Mouse (Mus musculus) neural tube, embryonic 13.5 days (tissue): ENCODE measurements at regions not wholly inside any gene's neighbourhood (a gene's known extent, or its start where the extent isn't known, plus 50 kb on each side); places are given as distances from the start of the nearest gene placed in this dataset.

Experiments used
- ATAC-seq: fragments of 200-750 bp; cut with Nextera tagmentation; 2 replicates; pipeline ENCODE4 v1.8.0; 2017; ENCODE audit warnings: low read depth, mild to moderate bottlenecking, moderate TSS enrichment, moderate library complexity
- H3K27ac ChIP-seq: fragments of 300-500 bp; sonication (generic); replicated peaks from 2 replicates; pipeline ENCODE4 v1.5.1; 2015; ENCODE audit warnings: moderate library complexity, mild to moderate bottlenecking, inconsistent platforms
- H3K27me3 ChIP-seq: fragments of 300-500 bp; sonication (generic); 2 replicates; pipeline ENCODE4 v1.6.1; 2015; ENCODE audit warnings: mild to moderate bottlenecking, inconsistent platforms
- H3K36me3 ChIP-seq: fragments of 300-500 bp; sonication (generic); 2 replicates; pipeline ENCODE4 v1.6.1; 2015; ENCODE audit warnings: mild to moderate bottlenecking, inconsistent platforms
- H3K4me1 ChIP-seq: fragments of 300-500 bp; sonication (generic); replicated peaks from 2 replicates; pipeline ENCODE4 v1.6.1; 2015; ENCODE audit warnings: inconsistent platforms
- H3K4me2 ChIP-seq: fragments of 300-500 bp; sonication (generic); 2 replicates; pipeline ENCODE4 v1.6.1; 2015; ENCODE audit warnings: inconsistent platforms, mild to moderate bottlenecking, moderate library complexity
- H3K4me3 ChIP-seq: fragments of 300-500 bp; sonication (generic); 2 replicates; pipeline ENCODE4 v1.5.1; 2015; ENCODE audit warnings: mild to moderate bottlenecking, inconsistent platforms
- H3K9ac ChIP-seq: fragments of 300-500 bp; sonication (generic); 2 replicates; pipeline ENCODE4 v1.6.1; 2015; ENCODE audit warnings: moderate library complexity, mild to moderate bottlenecking, inconsistent platforms
- H3K9me3 ChIP-seq: fragments of 300-500 bp; sonication (generic); 2 replicates; pipeline ENCODE4 v1.6.1; 2016; ENCODE audit warnings: inconsistent platforms
- WGBS: fragments of 180-500 bp; shearing (Covaris S2); methylation state at CpG from one replicate; pipeline ENCODE4 v1.1.7; 2015; 5-methylcytosine and 5-hydroxymethylcytosine counted together

DNA sequence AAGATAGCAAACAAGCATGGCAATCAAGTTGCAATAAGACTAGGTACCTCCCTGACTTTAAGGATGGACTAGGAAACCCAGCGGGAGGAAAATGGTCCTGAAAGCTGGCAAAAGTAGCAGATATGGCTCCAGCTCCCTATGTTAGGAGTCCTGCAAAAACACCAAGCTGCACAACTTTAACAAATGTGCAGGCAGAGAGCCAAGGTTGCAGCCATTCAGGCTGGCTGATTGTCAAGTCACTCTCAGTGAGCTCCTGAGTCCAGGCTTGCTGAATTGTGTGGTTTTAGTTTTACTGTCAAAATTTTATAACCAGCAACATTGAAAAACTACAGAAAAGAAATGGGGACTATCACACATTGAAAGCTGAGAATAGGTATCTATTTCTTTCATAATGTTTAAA is 1122.8 kb upstream of the Slc10a2 start:
- ATAC-seq: no peak
- H3K27me3 ChIP-seq: no peaks in the 10 kb centered on the region
- 86% methylated on average over 1 of the region's 1 CpGs for WGBS

DNA sequence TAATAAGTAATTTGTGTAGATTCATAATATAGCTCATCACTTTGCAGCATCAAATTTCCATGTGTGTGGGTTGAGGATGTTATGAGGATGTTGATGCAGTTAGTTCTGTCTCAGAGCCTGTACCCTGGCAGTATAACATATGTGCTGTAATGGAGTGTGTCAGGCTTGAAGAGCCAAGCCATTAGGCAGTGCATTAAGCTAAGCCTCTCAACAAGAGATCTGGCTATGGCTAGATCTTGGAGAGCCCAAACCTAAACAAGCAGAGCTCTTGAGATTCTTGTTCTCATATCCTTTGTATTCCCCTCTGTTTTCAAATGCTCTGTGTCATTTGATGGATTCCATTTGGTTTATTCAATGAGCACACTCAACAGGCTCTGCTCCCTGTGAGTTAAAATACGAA is 1120.0 kb upstream of the Slc10a2 start:
- ATAC-seq: no peak
- Histone ChIP-seq H3K27me3 (no peaks in the 10 kb centered on the region), H3K4me1 (no peaks in the 10 kb centered on the region), H3K27ac (no peak overlapping the region), H3K4me3 (no peak overlapping the region), H3K9me3 (no peaks in the 10 kb centered on the region), H3K36me3 (no peaks in the 10 kb centered on the region), H3K4me2 (no peak overlapping the region), H3K9ac (no peak overlapping the region)
- 91% methylated on average over 1 of the region's 1 CpGs for WGBS

More for the DNA sequence above, 1122.8 kb upstream of the Slc10a2 start:
- no peaks in the 10 kb centered on the region for H3K36me3 ChIP-seq
- no peak overlapping the region for H3K4me3 ChIP-seq
- no peaks in the 10 kb centered on the region for H3K4me1 ChIP-seq
- H3K9ac ChIP-seq: no peak overlapping the region
- no peak overlapping the region for H3K27ac ChIP-seq
- no peak overlapping the region for H3K4me2 ChIP-seq
- H3K9me3 ChIP-seq: no peaks in the 10 kb centered on the region

DNA sequence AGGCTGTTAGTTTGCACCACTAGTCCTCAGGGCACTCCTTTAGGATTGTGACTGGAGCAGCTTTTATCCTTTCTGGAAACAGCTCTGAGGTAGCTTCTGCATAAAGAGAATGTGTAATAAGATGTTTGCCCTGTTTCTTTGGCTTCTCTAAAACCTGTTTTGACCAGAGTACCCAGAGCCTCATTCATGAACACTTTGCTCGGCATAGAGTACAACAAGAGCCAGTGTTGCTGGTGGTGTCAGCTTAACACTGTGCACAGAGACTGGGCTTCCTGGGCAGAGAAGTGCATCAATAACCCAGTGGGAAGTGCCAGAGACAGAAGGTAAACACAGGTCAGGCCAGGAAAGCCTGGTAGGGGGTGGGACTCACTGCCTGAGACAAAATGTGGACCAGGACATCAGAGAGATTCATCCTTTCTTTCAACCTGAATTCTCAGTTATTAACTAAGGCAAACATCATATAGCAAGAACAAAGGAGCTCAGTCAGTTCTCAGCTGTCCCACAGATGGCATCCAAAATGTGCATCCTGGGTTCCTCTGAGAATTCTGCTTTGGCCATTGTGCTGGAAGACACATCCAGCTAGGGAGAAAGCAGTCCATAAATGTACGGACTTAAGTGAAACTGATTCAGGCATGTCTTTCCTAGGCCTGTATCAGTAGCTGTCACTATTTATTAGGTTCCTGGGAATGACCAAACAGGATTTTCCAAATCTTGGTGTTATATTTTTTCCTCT is 1102.6 kb upstream of the Slc10a2 start:
- ATAC-seq: peak; percentile 59; the same call in 1 of the 2 replicates
- 21% methylated on average over 2 of the region's 2 CpGs for WGBS
- H3K27me3 ChIP-seq: no peaks in the 10 kb centered on the region
- H3K4me3 ChIP-seq: no peak overlapping the region
- peak overlapping the region; percentile 71 for H3K27ac ChIP-seq
- no peak overlapping the region for H3K4me2 ChIP-seq
- H3K36me3 ChIP-seq: no peaks in the 10 kb centered on the region
- peaks cover 7% of the 10 kb centered on the region; the same call in 1 of the 2 replicates for H3K4me1 ChIP-seq
- no peak overlapping the region for H3K9ac ChIP-seq
- H3K9me3 ChIP-seq: no peaks in the 10 kb centered on the region

GRCm38 (mm10) chr8:6204051-6204745 is 1099.0 kb upstream of the Slc10a2 start:
- Histone ChIP-seq H3K4me1 (peaks cover 7% of the 10 kb centered on the region; the same call in 1 of the 2 replicates), H3K9ac (no peak overlapping the region), H3K36me3 (no peaks in the 10 kb centered on the region), H3K9me3 (no peaks in the 10 kb centered on the region), H3K27ac (no peak overlapping the region), H3K27me3 (no peaks in the 10 kb centered on the region), H3K4me2 (no peak overlapping the region), H3K4me3 (no peak overlapping the region)
- ATAC-seq: peak; percentile 74
- 37% methylated on average over 3 of the region's 3 CpGs for WGBS

GRCm38 (mm10) chr8:6191431-6191830 is 1086.3 kb upstream of the Slc10a2 start:
- no peaks in the 10 kb centered on the region for H3K27me3 ChIP-seq
- H3K27ac ChIP-seq: no peak overlapping the region
- no peaks in the 10 kb centered on the region for H3K36me3 ChIP-seq
- ATAC-seq: no peak
- H3K4me3 ChIP-seq: no peak overlapping the region
- H3K4me2 ChIP-seq: no peak overlapping the region
- H3K4me1 ChIP-seq: no peaks in the 10 kb centered on the region
- H3K9me3 ChIP-seq: no peaks in the 10 kb centered on the region
- 90% methylated on average over 2 of the region's 2 CpGs for WGBS
- H3K9ac ChIP-seq: no peak overlapping the region

DNA sequence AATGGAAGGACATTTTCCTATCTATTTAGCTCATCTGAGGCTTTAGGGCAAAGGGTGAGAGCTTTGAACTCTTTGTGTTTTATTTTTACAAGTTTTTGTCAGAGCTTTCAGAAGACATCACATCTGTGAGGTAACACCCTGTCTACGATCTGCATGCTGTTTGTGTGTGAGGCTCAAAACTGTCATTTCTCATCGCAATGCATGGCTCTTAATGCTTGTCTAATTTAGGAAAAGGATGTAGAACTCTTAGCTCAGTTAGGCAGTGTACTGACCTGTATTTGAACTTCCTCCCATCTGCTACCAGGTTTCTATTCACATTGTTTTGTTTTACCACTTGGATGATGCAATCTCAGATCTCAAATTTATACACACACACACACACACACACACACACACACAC is 1083.3 kb upstream of the Slc10a2 start:
- H3K9me3 ChIP-seq: no peaks in the 10 kb centered on the region
- H3K27ac ChIP-seq: no peak overlapping the region
- ATAC-seq: no peak
- 64% methylated on average over 2 of the region's 2 CpGs for WGBS
- H3K4me3 ChIP-seq: no peak overlapping the region
- H3K4me1 ChIP-seq: no peaks in the 10 kb centered on the region
- H3K36me3 ChIP-seq: no peaks in the 10 kb centered on the region
- H3K4me2 ChIP-seq: no peak overlapping the region
- H3K9ac ChIP-seq: no peak overlapping the region
- no peaks in the 10 kb centered on the region for H3K27me3 ChIP-seq

DNA sequence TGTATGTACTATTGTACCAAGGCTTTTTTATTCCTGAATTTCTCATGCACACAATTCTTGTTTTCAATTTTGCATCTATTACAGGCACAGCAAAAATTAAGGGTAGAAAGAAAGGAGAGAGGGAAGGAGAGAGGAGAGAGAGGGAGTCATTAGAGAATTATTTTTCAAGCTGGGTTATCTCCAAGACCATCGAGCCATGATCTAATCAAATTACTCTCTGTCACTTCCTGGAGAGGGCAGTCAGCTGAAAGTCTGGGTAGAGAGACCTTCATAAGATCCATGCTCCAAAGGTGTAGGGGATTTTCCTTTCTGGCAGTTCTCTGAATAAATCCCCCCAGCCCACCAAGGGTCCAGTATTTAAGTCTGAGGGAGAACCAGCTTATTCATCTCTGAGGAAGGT is 1081.4 kb upstream of the Slc10a2 start:
- no peaks in the 10 kb centered on the region for H3K4me1 ChIP-seq
- no peaks in the 10 kb centered on the region for H3K36me3 ChIP-seq
- H3K27me3 ChIP-seq: no peaks in the 10 kb centered on the region
- H3K4me3 ChIP-seq: no peak overlapping the region
- no peak for ATAC-seq
- H3K27ac ChIP-seq: no peak overlapping the region
- 71% methylated on average over 1 of the region's 1 CpGs for WGBS
- no peak overlapping the region for H3K9ac ChIP-seq
- H3K4me2 ChIP-seq: no peak overlapping the region
- H3K9me3 ChIP-seq: no peaks in the 10 kb centered on the region

DNA sequence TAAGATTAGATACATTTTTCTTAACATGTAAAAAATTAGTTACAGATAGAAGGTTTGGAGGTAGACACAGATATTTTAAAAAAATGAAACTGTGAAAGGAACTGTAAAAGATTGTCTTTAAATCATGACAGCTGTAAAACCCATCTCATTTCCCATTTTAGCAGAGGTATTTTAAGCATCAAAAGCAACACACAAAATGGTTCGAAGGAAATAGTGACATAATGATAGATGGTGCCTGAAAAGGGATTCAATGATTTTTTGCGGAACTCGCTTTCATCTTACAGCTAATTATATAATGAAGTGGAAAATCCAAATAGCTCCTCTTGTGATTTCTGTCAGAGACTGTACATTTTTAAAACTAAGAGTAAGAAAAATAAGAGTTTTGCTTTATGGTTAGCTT is 1074.5 kb upstream of the Slc10a2 start:
- H3K9me3 ChIP-seq: no peaks in the 10 kb centered on the region
- no peak overlapping the region for H3K27ac ChIP-seq
- no peak for ATAC-seq
- H3K4me2 ChIP-seq: no peak overlapping the region
- no peaks in the 10 kb centered on the region for H3K36me3 ChIP-seq
- no peak overlapping the region for H3K4me3 ChIP-seq
- WGBS: 72% methylated on average over 3 of the region's 3 CpGs
- H3K4me1 ChIP-seq: no peaks in the 10 kb centered on the region
- no peak overlapping the region for H3K9ac ChIP-seq
- no peaks in the 10 kb centered on the region for H3K27me3 ChIP-seq

DNA sequence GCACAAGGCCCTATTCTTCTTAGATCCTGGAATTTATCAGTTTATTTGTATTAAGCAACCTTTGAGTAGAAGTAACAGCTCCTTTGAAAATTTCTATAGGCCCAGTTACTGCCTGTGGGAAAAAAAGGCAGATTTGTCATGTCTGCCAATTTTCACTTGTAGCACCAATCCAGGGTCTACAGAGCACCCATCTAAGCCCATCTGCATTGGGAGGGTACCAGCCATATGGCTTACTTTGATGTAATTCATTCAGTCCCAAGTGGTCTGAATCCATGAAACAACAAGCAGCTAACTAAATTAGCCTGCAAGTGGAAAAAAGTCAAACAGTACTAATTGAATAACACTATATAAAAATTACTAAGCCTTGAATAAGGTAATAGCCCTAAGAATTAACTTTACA is 1061.3 kb upstream of the Slc10a2 start:
- H3K27me3 ChIP-seq: no peaks in the 10 kb centered on the region
- no peak overlapping the region for H3K9ac ChIP-seq
- no peak overlapping the region for H3K27ac ChIP-seq
- H3K4me3 ChIP-seq: no peak overlapping the region
- H3K9me3 ChIP-seq: no peaks in the 10 kb centered on the region
- no peak overlapping the region for H3K4me2 ChIP-seq
- no peaks in the 10 kb centered on the region for H3K4me1 ChIP-seq
- no peak for ATAC-seq
- H3K36me3 ChIP-seq: no peaks in the 10 kb centered on the region

DNA sequence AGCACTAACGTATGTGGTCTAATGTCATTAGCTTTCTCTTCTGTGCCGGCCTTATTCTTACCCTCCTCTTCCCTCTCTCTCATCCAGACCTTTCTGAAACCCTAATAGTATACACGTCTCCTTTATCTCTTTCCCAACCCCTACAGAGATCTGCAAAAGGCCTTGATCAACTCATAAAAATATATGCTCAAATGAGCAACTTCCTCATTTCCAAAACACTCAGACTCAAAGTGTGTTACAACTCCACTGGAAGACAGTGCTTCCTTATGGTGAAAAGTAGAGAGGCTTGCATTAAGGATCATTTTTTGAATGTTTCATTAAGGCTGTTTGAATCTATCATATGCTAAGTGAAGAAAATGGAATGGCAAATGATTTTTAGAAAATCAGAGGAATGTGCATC is 1060.1 kb upstream of the Slc10a2 start:
- Histone ChIP-seq H3K4me3 (no peak overlapping the region), H3K27me3 (no peaks in the 10 kb centered on the region), H3K27ac (no peak overlapping the region), H3K4me1 (no peaks in the 10 kb centered on the region), H3K9ac (no peak overlapping the region), H3K36me3 (no peaks in the 10 kb centered on the region), H3K4me2 (no peak overlapping the region), H3K9me3 (no peaks in the 10 kb centered on the region)
- 56% methylated on average over 3 of the region's 3 CpGs for WGBS
- ATAC-seq: no peak

DNA sequence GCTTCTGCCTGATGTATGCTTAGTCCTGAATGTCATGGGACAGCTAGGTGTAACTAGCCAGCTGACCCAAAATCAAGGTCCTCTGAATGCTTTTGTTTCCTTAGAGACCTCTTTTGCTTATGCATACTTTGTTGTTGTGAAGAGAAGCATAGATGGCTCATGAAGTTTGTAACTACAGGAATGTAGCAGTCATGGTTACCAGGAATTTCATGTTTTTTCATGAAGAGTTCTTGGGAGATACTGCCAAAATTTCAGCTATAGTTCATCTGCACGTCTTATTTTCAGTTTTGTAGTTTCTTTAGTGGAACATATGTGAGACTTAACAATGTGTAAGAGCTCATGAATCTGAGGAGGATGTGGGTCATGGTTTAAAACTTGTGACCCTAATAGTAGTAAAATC is 1059.6 kb upstream of the Slc10a2 start:
- WGBS: 74% methylated on average over 1 of the region's 1 CpGs
- no peak for ATAC-seq
- H3K27me3 ChIP-seq: no peaks in the 10 kb centered on the region
- H3K9ac ChIP-seq: no peak overlapping the region
- no peaks in the 10 kb centered on the region for H3K9me3 ChIP-seq
- H3K4me3 ChIP-seq: no peak overlapping the region
- no peaks in the 10 kb centered on the region for H3K36me3 ChIP-seq
- no peak overlapping the region for H3K4me2 ChIP-seq
- no peak overlapping the region for H3K27ac ChIP-seq
- no peaks in the 10 kb centered on the region for H3K4me1 ChIP-seq

GRCm38 (mm10) chr8:6144588-6144987 is 1039.4 kb upstream of the Slc10a2 start:
- H3K4me2 ChIP-seq: no peak overlapping the region
- no peaks in the 10 kb centered on the region for H3K9me3 ChIP-seq
- ATAC-seq: no peak
- 81% methylated on average over 4 of the region's 4 CpGs for WGBS
- no peak overlapping the region for H3K4me3 ChIP-seq
- no peak overlapping the region for H3K27ac ChIP-seq
- H3K36me3 ChIP-seq: no peaks in the 10 kb centered on the region
- no peaks in the 10 kb centered on the region for H3K27me3 ChIP-seq
- no peaks in the 10 kb centered on the region for H3K4me1 ChIP-seq
- H3K9ac ChIP-seq: no peak overlapping the region

DNA sequence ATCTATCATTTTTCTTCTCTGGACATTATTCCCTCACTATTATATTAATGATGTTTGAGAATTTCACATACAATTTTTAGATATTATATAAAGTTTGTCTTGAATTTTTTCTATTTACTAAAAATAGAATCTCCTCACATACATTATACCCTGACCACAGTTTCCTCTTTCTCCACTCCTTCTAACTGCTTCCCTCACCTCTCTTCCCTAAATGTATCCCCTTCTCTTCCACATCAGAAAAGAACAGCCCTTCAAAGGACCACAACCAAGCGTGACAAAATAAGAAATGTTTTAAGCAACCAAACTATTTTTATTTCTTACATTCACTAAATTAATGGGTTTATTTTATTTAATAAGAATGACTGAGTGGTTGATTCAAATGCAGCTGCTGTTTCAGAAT is 1034.9 kb upstream of the Slc10a2 start:
- Histone ChIP-seq H3K27me3 (no peaks in the 10 kb centered on the region), H3K9me3 (no peaks in the 10 kb centered on the region), H3K4me3 (no peak overlapping the region), H3K9ac (no peak overlapping the region), H3K27ac (no peak overlapping the region), H3K4me2 (no peak overlapping the region), H3K36me3 (no peaks in the 10 kb centered on the region), H3K4me1 (no peaks in the 10 kb centered on the region)
- WGBS: 92% methylated on average over 1 of the region's 1 CpGs
- ATAC-seq: no peak
